Mouse (Mus musculus) CD4-positive, CD25-positive, alpha-beta regulatory T cell (primary cell): ENCODE data around the gene Dio2. TPM values are rescaled to one million over a fixed set of nuclear protein-coding genes. Genes with fewer than 3 reads are reported as not detected.

Experiments used
- polyA plus RNA-seq: library from polyadenylated mRNA; unstranded; fragments of 100-300 nt; shearing (Covaris generic); gene quantifications from one replicate; pipeline ENCODE4 v1.2.1, GENCODE M21; 2017

Gene Dio2
- polyA plus RNA-seq: 0.02 TPM

GRCm38 (mm10) chr12:90738388-90739223, at the start of gene Dio2:
Dio2 (minus strand) TSS chr12:90738438.

